Mouse (Mus musculus) stomach, postnatal 0 days (tissue): ENCODE measurements around the gene Bank1. TPM values are rescaled to one million over a fixed set of nuclear protein-coding genes. Genes with fewer than 3 reads are reported as not detected.

Experiments
- ATAC-seq: fragments of 200-750 bp; cut with Nextera tagmentation; 2 replicates; pipeline ENCODE4 v1.8.0; 2017; ENCODE audit not compliant: low FRiP score, low TSS enrichment
- DNase-seq: peaks from one replicate; pipeline ENCODE4 v3.0.0-alpha.2; 2016; ENCODE audit warnings: low spot score
- H3K27ac ChIP-seq: fragments of 300-500 bp; sonication (generic); replicated peaks from 2 replicates; pipeline ENCODE4 v1.5.1; 2014; ENCODE audit warnings: mild to moderate bottlenecking, control low read depth
- H3K27me3 ChIP-seq: fragments of 300-500 bp; sonication (generic); 2 replicates; pipeline ENCODE4 v1.6.1; 2014; ENCODE audit warnings: low read length; ENCODE audit not compliant: control insufficient read depth, insufficient read depth
- H3K36me3 ChIP-seq: fragments of 300-500 bp; sonication (generic); 2 replicates; pipeline ENCODE4 v1.6.1; 2014; ENCODE audit warnings: low read length, mixed read lengths; ENCODE audit not compliant: control insufficient read depth, insufficient read depth
- H3K4me1 ChIP-seq: fragments of 300-500 bp; sonication (generic); replicated peaks from 2 replicates; pipeline ENCODE4 v1.6.1; 2014; ENCODE audit warnings: antibody characterized with exemption; ENCODE audit not compliant: control insufficient read depth, insufficient read depth
- H3K4me2 ChIP-seq: fragments of 300-500 bp; sonication (generic); replicated peaks from 2 replicates; pipeline ENCODE4 v1.6.1; 2014; ENCODE audit warnings: low read depth, mild to moderate bottlenecking, control low read depth, moderate library complexity
- H3K4me3 ChIP-seq: fragments of 300-500 bp; sonication (generic); 2 replicates; pipeline ENCODE4 v1.5.1; 2014; ENCODE audit warnings: low read depth, low read length, control low read depth
- H3K9ac ChIP-seq: fragments of 300-500 bp; sonication (generic); 2 replicates; pipeline ENCODE4 v1.6.1; 2014; ENCODE audit warnings: mild to moderate bottlenecking, low read length, control low read depth, mixed read lengths
- H3K9me3 ChIP-seq: fragments of 300-500 bp; sonication (generic); 2 replicates; pipeline ENCODE4 v1.6.1; 2016; ENCODE audit warnings: low read length; ENCODE audit not compliant: control insufficient read depth
- CTCF ChIP-seq: IDR thresholded peaks from 2 replicates; pipeline ENCODE4 v1.5.1; 2016; ENCODE audit warnings: antibody characterized with exemption, low read depth, mild to moderate bottlenecking, moderate library complexity
- EP300 ChIP-seq: optimal IDR thresholded peaks from 2 replicates; pipeline ENCODE3; 2016; ENCODE audit warnings: antibody characterized with exemption
- WGBS: fragments of 180-500 bp; shearing (Covaris S2); extraction: QIAGEN DNeasy Blood & Tissue Kit; methylation state at CpG from one replicate; pipeline ENCODE4 v1.1.7; 2014; 5-methylcytosine and 5-hydroxymethylcytosine counted together
- polyA plus RNA-seq: library from polyadenylated mRNA; unstranded; fragments of >200 nt; fragmentation: Nextera tagmentation; extraction: Ambion mirVana; gene quantifications from 2 replicates; pipeline ENCODE4 v1.2.1, GENCODE M21; 2015

The Bank1 gene
- polyA plus RNA-seq, 1 experiment from 2014 or later, result 0.93 TPM

- Histone ChIP-seq H3K4me2 (no peak overlapping the region), H3K9ac (no peak overlapping the region), H3K4me3 (no peak overlapping the region), H3K27ac (no peak overlapping the region), H3K27me3 (no peaks in the 10 kb centered on the region), H3K4me1 (no peaks in the 10 kb centered on the region), H3K36me3 (no peaks in the 10 kb centered on the region), H3K9me3 (no peaks in the 10 kb centered on the region)
- WGBS, result 68% methylated on average over 5 of the region's 5 CpGs
- ATAC-seq (no peak), DNase-seq (no peak)
- no peak for TF ChIP-seq CTCF
- TF ChIP-seq EP300, result no peak
Observed at GRCm38 (mm10) chr3:136115478-136116215, 210.2 kb downstream of the Bank1 start.

DNA sequence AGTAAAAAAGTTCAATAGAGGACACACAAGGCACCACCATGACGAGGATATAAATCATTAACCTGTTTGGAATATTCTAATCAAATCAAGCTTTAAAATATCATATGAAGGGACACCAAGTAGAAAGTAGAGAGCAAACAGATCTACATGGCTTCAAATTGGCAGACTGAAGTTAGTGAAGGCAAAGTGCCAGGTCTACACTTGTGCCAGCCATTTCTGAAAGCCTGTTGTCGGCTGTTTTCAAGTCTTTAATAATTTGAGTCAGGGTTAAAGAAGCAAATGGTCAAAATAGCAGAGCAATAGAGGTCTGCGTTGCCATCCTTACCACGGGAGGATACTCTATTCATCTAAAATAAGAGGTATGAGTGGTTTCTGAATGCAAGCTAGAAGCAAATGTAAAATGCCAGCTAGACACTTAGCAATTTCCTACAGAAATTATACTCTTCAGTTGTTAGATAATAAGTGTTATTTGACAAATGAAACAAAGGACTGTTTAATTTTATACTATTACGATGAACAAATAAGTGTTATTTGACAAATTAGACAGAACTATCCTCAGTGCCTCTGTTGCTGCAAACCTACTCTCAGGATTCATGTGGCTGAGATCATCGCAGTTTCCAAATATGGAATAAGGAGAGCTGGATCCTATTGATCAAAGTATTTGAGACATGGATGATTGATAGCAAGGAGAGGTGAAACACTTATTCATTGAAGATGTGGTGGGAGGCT lies 216.3 kb downstream of the Bank1 start:
- Histone ChIP-seq H3K4me3 (no peak overlapping the region), H3K27me3 (no peaks in the 10 kb centered on the region), H3K36me3 (no peaks in the 10 kb centered on the region), H3K27ac (no peak overlapping the region), H3K9me3 (no peaks in the 10 kb centered on the region), H3K4me2 (no peak overlapping the region), H3K9ac (no peak overlapping the region), H3K4me1 (no peaks in the 10 kb centered on the region)
- WGBS, result 83% methylated on average over 6 of the region's 6 CpGs
- no peak for TF ChIP-seq EP300
- TF ChIP-seq CTCF, result no peak
- DNase-seq, result no peak
- ATAC-seq, result no peak

DNA sequence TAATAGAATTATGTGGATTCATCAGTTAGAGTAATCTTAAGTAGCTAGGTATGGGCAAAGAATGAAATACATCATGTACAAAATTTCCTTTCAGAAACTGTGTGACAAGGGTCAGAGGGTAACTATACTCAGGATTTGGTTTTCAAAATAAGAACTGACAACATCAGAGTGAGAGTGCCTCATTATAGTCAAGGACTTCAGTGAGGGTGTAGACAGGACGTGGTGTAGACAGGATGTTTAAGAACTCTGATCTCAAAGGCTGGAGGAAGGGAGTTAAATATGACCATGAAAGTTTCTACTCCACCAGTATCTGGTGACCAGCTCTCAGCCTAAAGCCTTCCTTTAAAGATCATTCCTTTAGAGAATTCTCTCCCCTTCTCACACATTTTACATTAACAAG lies 219.4 kb downstream of the Bank1 start:
- Histone ChIP-seq H3K36me3 (no peaks in the 10 kb centered on the region), H3K27me3 (no peaks in the 10 kb centered on the region), H3K27ac (no peak overlapping the region), H3K9me3 (no peaks in the 10 kb centered on the region), H3K4me3 (no peak overlapping the region), H3K4me1 (no peaks in the 10 kb centered on the region), H3K9ac (no peak overlapping the region), H3K4me2 (no peak overlapping the region)
- no peak for DNase-seq
- no peak for ATAC-seq
- WGBS, result 44% methylated on average over 1 of the region's 1 CpGs
- TF ChIP-seq EP300, result no peak
- TF ChIP-seq CTCF, result no peak

DNA sequence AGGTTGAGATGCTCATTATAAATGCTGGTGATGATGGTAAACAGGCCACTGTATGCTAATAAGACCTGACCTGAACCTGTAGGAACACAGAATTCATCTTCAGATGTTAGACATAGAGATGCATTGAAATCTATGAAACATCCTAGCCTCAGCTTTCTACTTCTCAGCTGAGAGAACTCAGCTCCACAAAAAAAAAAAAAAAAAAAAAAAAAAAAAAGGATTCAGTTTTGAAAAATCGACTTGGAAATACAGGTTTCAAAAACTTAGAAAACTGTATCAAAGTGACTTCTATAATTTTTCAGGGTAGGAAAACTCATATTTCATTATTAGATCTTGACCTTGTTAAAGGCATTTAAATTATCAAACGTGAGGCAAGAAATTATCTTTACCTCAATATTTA lies 222.5 kb downstream of the Bank1 start:
- Histone ChIP-seq H3K27me3 (no peaks in the 10 kb centered on the region), H3K4me3 (no peak overlapping the region), H3K27ac (no peak overlapping the region), H3K9me3 (no peaks in the 10 kb centered on the region), H3K4me2 (no peak overlapping the region), H3K4me1 (no peaks in the 10 kb centered on the region), H3K36me3 (no peaks in the 10 kb centered on the region), H3K9ac (no peak overlapping the region)
- ATAC-seq, result no peak
- DNase-seq, result no peak
- WGBS, result 80% methylated on average over 2 of the region's 2 CpGs
- TF ChIP-seq EP300, result no peak

DNA sequence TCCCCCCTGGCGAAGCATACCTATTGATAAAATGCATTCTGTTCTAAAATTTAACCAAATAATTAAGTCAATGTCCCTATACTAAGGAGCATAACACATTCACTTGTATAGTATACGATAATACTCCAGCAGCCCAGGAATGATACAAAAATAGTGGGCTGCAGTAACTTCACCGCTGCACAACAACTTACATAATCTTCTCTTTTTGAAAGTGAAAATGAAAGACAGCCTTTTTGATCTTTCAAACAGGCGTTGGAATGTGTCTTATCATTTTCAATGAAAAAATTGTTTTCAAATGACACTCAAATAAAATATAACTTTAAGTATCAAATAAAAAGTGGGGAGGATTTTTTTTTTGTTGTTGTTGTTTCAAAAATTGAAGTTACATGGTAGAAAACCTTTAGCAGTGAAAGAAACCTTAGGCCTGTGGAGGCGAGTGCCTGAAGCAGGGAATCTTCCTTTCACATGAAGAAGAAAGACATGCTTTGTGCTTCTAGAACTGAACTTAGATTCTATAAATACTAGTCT lies 224.8 kb downstream of the Bank1 start:
- TF ChIP-seq CTCF, result no peak
- no peak for TF ChIP-seq EP300
- no peak overlapping the region for H3K4me3 ChIP-seq
- no peaks in the 10 kb centered on the region for H3K9me3 ChIP-seq
- no peak for DNase-seq
- no peak overlapping the region for H3K9ac ChIP-seq
- no peaks in the 10 kb centered on the region for H3K4me1 ChIP-seq
- no peak for ATAC-seq
- no peak overlapping the region for H3K27ac ChIP-seq
- no peak overlapping the region for H3K4me2 ChIP-seq
- H3K27me3 ChIP-seq, result no peaks in the 10 kb centered on the region
- WGBS, result 86% methylated on average over 5 of the region's 5 CpGs
- H3K36me3 ChIP-seq, result no peaks in the 10 kb centered on the region

GRCm38 (mm10) chr3:136100292-136100691 lies 225.6 kb downstream of the Bank1 start:
- no peak overlapping the region for H3K9ac ChIP-seq
- no peak for ATAC-seq
- H3K27ac ChIP-seq, result no peak overlapping the region
- DNase-seq, result no peak
- H3K27me3 ChIP-seq, result no peaks in the 10 kb centered on the region
- no peaks in the 10 kb centered on the region for H3K36me3 ChIP-seq
- no peaks in the 10 kb centered on the region for H3K4me1 ChIP-seq
- no peak overlapping the region for H3K4me3 ChIP-seq
- no peaks in the 10 kb centered on the region for H3K9me3 ChIP-seq
- WGBS, result 76% methylated on average over 8 of the region's 8 CpGs
- TF ChIP-seq EP300 (no peak), CTCF (no peak)
- no peak overlapping the region for H3K4me2 ChIP-seq
